Mouse (Mus musculus) neutrophil, adult 5-6 weeks (primary cell): ENCODE data around the gene Lhpp. TPM values are rescaled to one million over a fixed set of nuclear protein-coding genes. Genes with fewer than 3 reads are reported as not detected.

Source experiments
- ATAC-seq: fragments of 151-379, 151-347 bp; 2 replicates; pipeline ENCODE4 v1.8.0; 2017; ENCODE audit warnings: mild to moderate bottlenecking, moderate TSS enrichment; ENCODE audit not compliant: insufficient number of reproducible peaks, poor library complexity, low FRiP score, severe bottlenecking; ENCODE audit errors: extremely low read depth
- total RNA-seq: library from RNA; stranded (forward); fragments of 200-1000 nt; gene quantifications from 2 replicates; pipeline ENCODE4 v1.2.3, GENCODE M21; 2017

Lhpp gene
- total RNA-seq, 1 experiment from 2014 or later, result 1.5 TPM

- ATAC-seq, result no peak
Measured at GRCm38 (mm10) chr7:132669999-132670862, 59.8 kb downstream of the Lhpp start.

- no peak for ATAC-seq
Measured at GRCm38 (mm10) chr7:132670863-132671165, 60.4 kb downstream of the Lhpp start.

GRCm38 (mm10) chr7:132672481-132672959, 62.1 kb downstream of the Lhpp start:
- ATAC-seq, result peak; percentile 88

GRCm38 (mm10) chr7:132673931-132674755, 63.7 kb downstream of the Lhpp start:
- no peak for ATAC-seq

GRCm38 (mm10) chr7:132675922-132676321, 65.5 kb downstream of the Lhpp start:
- no peak for ATAC-seq

- no peak for ATAC-seq
Measured at GRCm38 (mm10) chr7:132679117-132679516, 68.7 kb downstream of the Lhpp start.

- ATAC-seq, result no peak
Measured at GRCm38 (mm10) chr7:132679549-132679948, 69.1 kb downstream of the Lhpp start.

- ATAC-seq, result no peak
Measured at GRCm38 (mm10) chr7:132681296-132681695, 70.9 kb downstream of the Lhpp start.

- no peak for ATAC-seq
Measured at GRCm38 (mm10) chr7:132681831-132682230, 71.4 kb downstream of the Lhpp start.

- ATAC-seq, result no peak
Measured at GRCm38 (mm10) chr7:132682336-132682735, 71.9 kb downstream of the Lhpp start.

GRCm38 (mm10) chr7:132682901-132683300, 72.5 kb downstream of the Lhpp start:
- ATAC-seq, result no peak

GRCm38 (mm10) chr7:132683923-132684322, 73.5 kb downstream of the Lhpp start:
- ATAC-seq, result no peak

- peak; percentile 79 for ATAC-seq
Measured at GRCm38 (mm10) chr7:132686515-132686914, 76.1 kb downstream of the Lhpp start.

- ATAC-seq, result no peak
Measured at GRCm38 (mm10) chr7:132687897-132688296, 77.5 kb downstream of the Lhpp start.

GRCm38 (mm10) chr7:132688721-132689120, 78.3 kb downstream of the Lhpp start:
- no peak for ATAC-seq

GRCm38 (mm10) chr7:132689722-132690121, 79.3 kb downstream of the Lhpp start:
- no peak for ATAC-seq

GRCm38 (mm10) chr7:132690716-132691472, 80.5 kb downstream of the Lhpp start:
- ATAC-seq, result no peak

GRCm38 (mm10) chr7:132692719-132693118, 82.3 kb downstream of the Lhpp start:
- ATAC-seq, result no peak

- no peak for ATAC-seq
Measured at GRCm38 (mm10) chr7:132693561-132693960, 83.1 kb downstream of the Lhpp start.
